Mouse (Mus musculus): ENCODE results near the gene Nrxn1.

DNA sequence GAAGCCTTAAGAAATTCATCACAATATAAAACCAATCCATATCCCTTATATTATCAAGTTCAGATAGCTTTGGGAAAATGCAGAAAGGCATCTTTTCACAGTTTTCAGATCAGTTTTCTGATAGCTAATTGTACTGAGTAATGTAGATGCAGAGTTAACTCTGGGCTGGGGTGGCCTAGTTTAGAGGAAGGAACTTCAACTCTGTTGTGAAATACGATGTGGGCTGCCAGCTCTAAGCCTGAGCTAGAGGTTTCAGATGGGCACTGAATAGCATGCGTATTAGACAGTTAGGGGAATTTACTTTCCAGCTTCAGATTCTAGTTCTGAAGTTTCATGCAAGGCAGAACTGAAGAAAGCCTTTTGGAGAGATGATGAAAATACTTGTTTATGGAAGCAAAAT lies 976.6 kb downstream of the Nrxn1 start:
- TF ChIP-seq ZNF384 (IDR thresholded peaks at IDR 0.05; ENCODE audit: low read depth, low read length) (no peak), MAFK (IDR thresholded peaks at IDR 0.05; ENCODE audit: insufficient read depth, low read depth, low read length) (no peak)

All from ES-E14 (cell line).